Mouse (Mus musculus) cerebellum, adult 18-20 months (tissue): ENCODE results near the gene Exoc2.

Experiments used
- DNase-seq, 2 experiments: peaks; one replicate each; pipeline ENCODE4 v3.0.0; 2021

Exoc2 gene

DNA sequence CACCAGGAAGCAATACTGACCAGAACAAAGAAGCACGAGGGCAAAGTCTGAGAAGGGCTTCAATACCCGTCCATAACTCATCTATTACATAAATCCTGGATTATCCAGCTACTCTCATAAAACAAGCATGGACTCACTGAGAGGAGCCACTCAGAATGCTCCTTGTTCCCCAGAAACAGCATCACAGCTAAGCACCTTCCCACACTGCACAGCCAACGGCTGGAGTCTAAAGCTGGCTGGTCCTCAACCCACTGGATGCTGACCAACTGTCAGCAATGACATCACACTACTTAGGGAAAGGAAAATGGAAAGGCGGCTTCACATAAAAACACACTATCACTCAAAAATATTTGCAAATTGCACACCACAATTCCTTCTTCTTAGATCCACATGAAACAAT lies 5.6 kb downstream of the Exoc2 start:
- DNase-seq = no peak

GRCm38 (mm10) chr13:30966507-30966911 lies 7.4 kb downstream of the Exoc2 start:
- DNase-seq = no peak

DNA sequence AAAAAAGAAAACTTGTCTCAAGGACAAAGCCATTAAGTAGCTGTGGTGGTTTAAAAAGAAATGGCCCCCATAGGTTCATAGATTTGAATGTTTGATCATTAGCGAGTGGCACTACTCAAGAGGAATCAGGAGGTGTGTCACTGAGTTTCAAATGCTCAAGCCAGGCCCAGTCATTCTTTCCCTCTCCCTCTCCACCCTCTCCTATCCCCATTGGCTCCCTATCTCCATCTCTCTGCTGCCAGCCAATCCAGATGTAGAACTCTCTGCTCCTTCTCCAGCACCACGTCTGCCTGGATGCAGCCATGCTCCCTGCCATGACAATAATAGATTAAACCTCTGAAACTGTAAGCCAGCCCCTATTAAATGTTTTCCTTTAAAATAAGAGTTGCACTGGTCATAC lies 12.0 kb downstream of the Exoc2 start:
- DNase-seq = no peak

DNA sequence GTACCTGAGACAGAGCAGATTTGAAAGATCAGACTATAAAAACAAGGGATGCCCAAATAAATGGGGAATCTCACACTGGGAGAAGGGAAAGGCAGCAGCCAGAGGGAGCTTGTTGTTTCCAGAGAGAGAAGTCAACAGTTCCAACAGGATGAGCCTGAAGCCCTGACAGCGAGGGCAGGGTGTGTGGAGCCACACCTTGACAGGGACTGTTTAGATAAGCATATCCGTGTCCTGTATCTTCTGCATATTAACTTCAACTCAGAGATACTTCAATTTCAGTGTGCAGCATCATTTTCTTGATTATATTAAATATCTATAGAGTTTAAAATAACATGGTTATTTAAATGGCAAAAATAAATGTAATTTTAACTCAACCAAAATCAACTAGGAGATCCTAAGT lies 13.2 kb downstream of the Exoc2 start:
- DNase-seq = no peak

DNA sequence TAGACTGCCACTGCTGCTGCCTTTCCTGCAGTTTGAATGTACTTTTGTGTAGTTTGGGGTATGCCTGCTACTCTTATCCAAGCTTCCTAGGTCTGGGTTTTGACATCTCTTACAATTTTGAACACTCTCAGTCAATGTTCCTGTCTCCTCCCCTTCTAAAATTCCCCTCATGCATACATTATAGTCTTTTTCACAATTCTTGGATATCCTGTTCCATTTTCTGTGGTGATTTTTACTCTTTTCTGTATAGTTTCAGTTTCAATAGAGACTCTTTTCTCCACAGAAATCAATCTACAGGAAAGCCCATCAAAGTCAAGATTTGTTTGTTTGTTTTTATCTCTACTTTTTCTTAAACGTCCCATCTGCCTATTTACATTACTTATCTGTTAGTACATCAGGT lies 20.3 kb downstream of the Exoc2 start:
- DNase-seq = no peak

GRCm38 (mm10) chr13:30952044-30952443 lies 21.8 kb downstream of the Exoc2 start:
- no peak for DNase-seq

GRCm38 (mm10) chr13:30949181-30949580 lies 24.7 kb downstream of the Exoc2 start:
- DNase-seq = no peak

GRCm38 (mm10) chr13:30947540-30947939 lies 26.4 kb downstream of the Exoc2 start, which contains the start of gene Hus1b:
Gene Hus1b (minus strand): TSS chr13:30947759.
- DNase-seq = peak in 1 of 2 experiments; percentile 23

GRCm38 (mm10) chr13:30947129-30947528 lies 26.8 kb downstream of the Exoc2 start:
- DNase-seq = no peak

- no peak for DNase-seq
Measured at GRCm38 (mm10) chr13:30945788-30946187, 28.1 kb downstream of the Exoc2 start.

DNA sequence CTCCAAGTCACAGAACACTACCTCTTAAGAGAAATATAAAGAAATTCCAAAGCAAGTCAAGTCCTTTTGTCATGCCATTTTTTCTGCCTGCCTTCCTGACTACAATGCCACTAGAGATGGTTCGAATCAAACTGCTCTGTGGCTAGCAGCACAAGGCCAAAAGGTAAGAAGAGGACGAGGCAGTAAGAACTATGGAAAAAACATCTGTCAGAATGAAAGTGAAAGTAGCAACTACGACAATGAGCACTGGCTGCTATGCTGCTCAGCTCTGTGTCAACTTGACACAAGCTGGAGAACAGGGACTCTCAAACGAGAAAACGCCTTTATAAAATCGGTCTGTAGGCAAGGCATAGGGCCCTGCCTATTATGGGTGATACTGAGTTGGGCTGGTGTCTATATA lies 40.9 kb downstream of the Exoc2 start:
- no peak for DNase-seq

- DNase-seq = no peak
Measured at GRCm38 (mm10) chr13:30931613-30932012, 42.3 kb downstream of the Exoc2 start.

DNA sequence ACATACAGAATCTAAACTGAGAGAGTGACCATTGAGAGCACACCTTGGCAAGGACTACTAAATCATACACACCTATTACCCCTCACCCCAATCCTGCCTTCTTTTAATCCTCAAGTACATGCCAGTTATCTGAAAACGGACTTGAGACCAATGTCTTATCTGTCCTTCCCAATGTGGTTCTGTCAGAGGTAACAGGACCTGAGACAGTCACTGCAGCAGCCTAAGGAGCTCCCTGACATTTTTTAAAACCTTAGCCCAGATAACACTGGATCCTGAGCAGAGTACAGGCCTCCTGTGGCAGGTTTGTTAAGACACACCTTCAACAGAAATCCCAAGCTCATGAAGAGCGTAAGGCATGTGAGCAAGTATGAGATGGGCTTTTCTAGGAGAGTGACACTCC lies 44.8 kb downstream of the Exoc2 start:
- DNase-seq = no peak

GRCm38 (mm10) chr13:30924269-30924668 lies 49.6 kb downstream of the Exoc2 start:
- no peak for DNase-seq

DNA sequence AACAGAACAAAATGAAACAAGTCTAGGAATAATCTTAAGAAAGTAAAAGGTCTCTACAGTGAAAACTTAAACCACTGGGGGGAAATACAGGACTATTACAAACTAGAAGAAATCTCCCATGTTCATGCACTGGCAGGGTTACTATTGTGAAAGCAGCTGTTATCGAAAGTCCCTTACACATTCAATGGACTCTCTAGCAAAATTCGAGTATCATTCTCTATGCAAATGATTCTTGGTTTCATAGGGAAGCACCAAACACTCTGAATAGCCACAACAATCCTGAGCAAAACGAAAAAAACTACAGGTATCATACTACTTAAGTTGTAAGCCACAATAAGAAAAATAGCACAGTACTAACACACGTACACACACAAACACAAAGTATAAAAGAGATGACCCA lies 52.0 kb downstream of the Exoc2 start:
- DNase-seq = no peak

DNA sequence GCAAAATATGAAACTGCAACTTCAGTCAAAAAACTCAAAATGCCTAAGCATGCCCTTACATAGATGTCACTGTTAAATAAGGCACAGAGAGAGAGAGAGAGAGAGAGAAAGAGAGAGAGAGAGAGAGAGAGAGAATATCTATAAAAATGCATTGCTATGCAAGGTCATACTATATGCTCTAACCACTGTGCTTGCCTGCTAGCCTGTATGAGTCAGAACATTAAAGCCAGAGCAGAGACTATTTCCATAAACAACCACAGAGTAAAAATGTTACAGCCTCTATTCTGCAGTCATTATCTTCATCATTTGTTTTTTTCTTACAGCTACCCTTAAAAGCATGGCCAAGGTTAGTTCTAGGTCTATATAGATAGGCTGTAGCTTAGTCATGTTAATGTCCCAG lies 60.1 kb downstream of the Exoc2 start:
- DNase-seq = no peak

DNA sequence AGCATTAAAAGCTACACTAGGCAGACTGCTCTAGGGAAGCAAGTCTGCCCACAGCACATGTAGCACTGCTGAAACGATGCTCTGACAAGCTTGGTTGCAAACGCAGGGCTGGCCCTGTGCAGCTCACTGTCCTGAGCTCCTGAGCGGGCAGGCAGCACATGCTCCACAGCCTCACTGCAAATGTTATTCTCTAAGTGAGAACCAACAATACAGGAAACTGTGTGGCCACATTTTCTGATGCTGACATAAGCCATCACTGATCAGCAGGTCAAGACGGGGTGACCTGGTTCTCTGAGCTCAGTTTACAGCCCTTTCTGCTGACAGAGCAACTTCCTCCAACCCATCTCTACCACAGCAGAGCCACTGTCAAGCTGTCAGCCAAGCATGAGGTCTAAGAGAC lies 60.9 kb downstream of the Exoc2 start:
- DNase-seq = no peak

GRCm38 (mm10) chr13:30911931-30912625 lies 61.8 kb downstream of the Exoc2 start:
- DNase-seq = no peak

GRCm38 (mm10) chr13:30910889-30911288 lies 63.0 kb downstream of the Exoc2 start:
- DNase-seq = no peak

DNA sequence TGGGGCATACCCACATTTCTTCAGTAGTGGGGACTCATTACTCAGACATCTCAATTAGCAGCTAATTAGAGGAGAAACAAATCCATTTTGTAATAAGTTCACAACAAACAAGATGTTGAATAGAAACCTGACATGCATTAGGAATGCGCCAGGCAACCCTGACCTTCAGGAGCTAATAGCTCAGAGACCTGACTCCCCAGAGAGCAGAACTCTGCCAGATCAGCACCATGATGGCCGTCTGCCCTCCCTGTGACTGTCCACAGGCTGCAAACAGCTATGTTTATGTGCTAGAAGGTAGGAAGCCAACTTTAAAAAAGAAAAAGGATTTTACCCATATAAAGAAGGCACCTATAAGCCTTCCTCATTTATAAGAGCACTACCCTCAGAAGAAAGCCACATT lies 71.6 kb downstream of the Exoc2 start:
- DNase-seq = no peak

DNA sequence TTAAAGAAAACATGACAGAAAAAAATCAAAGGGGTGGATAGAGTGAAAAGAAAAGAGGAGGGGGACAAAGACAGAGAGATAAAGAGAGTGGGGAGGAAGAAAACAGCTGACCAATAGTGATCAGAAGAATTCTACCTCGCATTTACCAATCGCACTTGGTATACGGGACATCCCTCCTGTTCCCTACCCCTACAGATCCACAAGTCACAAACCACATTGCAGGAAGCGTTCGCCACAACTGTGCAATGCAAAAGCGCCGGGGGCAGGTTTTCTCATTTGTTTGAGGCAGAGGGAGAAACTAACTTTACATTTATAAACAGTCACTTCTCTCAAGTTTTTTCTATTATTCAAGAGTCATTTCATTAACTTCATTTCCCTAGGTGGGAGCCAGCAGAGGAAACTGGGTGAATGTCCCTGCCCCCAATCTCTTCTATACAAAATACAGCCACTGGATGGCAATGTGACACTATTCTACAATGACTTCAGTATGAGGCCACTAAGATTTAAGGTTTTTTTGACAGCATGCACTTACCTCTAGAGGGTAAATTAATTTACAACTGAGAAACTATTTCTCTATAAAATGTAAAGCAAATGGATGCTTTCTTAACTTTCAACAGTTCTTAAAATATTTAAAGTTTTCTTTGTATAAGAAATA lies 72.4 kb downstream of the Exoc2 start:
- DNase-seq = no peak

GRCm38 (mm10) chr13:30894015-30894634 lies 79.8 kb downstream of the Exoc2 start:
- no peak for DNase-seq

DNA sequence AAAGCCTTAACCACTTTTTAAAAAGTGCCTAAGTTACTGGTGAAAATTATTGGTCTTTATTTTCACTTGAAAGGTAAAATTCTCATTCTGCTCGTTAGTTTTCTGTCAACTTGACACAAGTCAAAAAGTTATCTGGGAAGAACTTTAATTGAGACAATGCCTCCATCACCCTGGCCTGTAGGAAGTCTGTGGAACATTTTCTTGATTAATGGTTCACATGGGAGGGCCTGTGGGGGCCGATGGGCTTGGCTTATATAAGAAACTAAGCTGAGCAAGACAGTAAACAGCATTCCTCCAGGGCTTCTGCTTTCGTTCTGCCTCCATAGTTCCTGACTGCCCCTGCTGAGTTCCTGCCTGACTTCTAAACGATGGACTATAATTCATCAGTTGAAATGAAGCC lies 81.6 kb downstream of the Exoc2 start:
- no peak for DNase-seq

- DNase-seq = no peak
Measured at GRCm38 (mm10) chr13:30891223-30891622, 82.7 kb downstream of the Exoc2 start.
